Mouse (Mus musculus) cerebellum, adult 2 months (tissue): ENCODE data around the gene Plekha8. TPM values are rescaled to one million over a fixed set of nuclear protein-coding genes. Genes with fewer than 3 reads are reported as not detected.

Experiments
- DNase-seq, 2 experiments: peaks; one replicate each; pipeline ENCODE4 v3.0.0; 2021
- H3K27ac ChIP-seq: fragments of 200-500 bp; 2 replicates; pipeline ENCODE4 v1.5.1; 2012; ENCODE audit warnings: low read length, control low read depth, inconsistent platforms; ENCODE audit not compliant: insufficient read depth
- H3K27me3 ChIP-seq: fragments of 200-500 bp; 2 replicates; pipeline ENCODE4 v1.6.1; 2012; ENCODE audit warnings: inconsistent platforms, mild to moderate bottlenecking, low read length, moderate library complexity; ENCODE audit not compliant: control insufficient read depth, insufficient read depth
- H3K4me1 ChIP-seq: fragments of 200-500 bp; 2 replicates; pipeline ENCODE4 v1.6.1; 2011; ENCODE audit warnings: low read length; ENCODE audit not compliant: control insufficient read depth, insufficient read depth
- H3K4me3 ChIP-seq: fragments of 200-500 bp; replicated peaks from 2 replicates; pipeline ENCODE3; 2011; ENCODE audit warnings: mild to moderate bottlenecking, low read depth, low read length, control low read depth; ENCODE audit not compliant: insufficient read depth
- CTCF ChIP-seq: fragments of 200-500 bp; IDR thresholded peaks from 2 replicates; pipeline ENCODE4 v1.5.1; 2011; ENCODE audit warnings: low read depth, mild to moderate bottlenecking, control low read depth, low read length, moderate library complexity, borderline replicate concordance; ENCODE audit not compliant: insufficient read depth
- POLR2A ChIP-seq: fragments of 200-500 bp; IDR thresholded peaks from 2 replicates; pipeline ENCODE4 v1.6.1; 2011; ENCODE audit warnings: low read length, control low read depth, borderline replicate concordance; ENCODE audit not compliant: insufficient read depth
- WGBS: fragments of 180-500 bp; shearing (Covaris S2); methylation state at CpG from one replicate; pipeline ENCODE4 v1.1.7; 2018; 5-methylcytosine and 5-hydroxymethylcytosine counted together
- polyA plus RNA-seq: library from polyadenylated mRNA; depleted of rRNA; stranded (reverse); fragments of >200 nt; gene quantifications from 2 replicates; pipeline ENCODE4 v1.2.3, GENCODE M21; 2012

The Plekha8 gene
- polyA plus RNA-seq, 1 experiment, result 12.1 TPM

- 29% methylated on average over 7 of the region's 7 CpGs for WGBS
- H3K27me3 ChIP-seq, result no peaks in the 10 kb centered on the region; the same call in 1 of the 2 replicates
- DNase-seq, result peak; percentile 31 to 43
- no peak overlapping the region for H3K4me3 ChIP-seq
- H3K4me1 ChIP-seq, result no peaks in the 10 kb centered on the region
- H3K27ac ChIP-seq, result no peak overlapping the region
- no peak for TF ChIP-seq POLR2A
- peak; percentile 61; the same call in 1 of the 2 replicates for TF ChIP-seq CTCF
These were observed 34.8 kb downstream of the Plekha8 start for GRCm38 (mm10) chr6:54629734-54630133.

- Histone ChIP-seq H3K4me3 (no peak overlapping the region), H3K4me1 (no peaks in the 10 kb centered on the region), H3K27me3 (no peaks in the 10 kb centered on the region; the same call in 1 of the 2 replicates), H3K27ac (no peak overlapping the region)
- 46% methylated on average over 3 of the region's 3 CpGs for WGBS
- peak in 1 of 2 experiments; percentile 15 for DNase-seq
- no peak for TF ChIP-seq POLR2A
- TF ChIP-seq CTCF, result no peak; the same call in 1 of the 2 replicates
These were observed 36.6 kb downstream of the Plekha8 start for GRCm38 (mm10) chr6:54631462-54631861.

- TF ChIP-seq CTCF, result no peak
- TF ChIP-seq POLR2A, result no peak
- H3K27ac ChIP-seq, result no peak overlapping the region
- 94% methylated on average over 3 of the region's 3 CpGs for WGBS
- H3K4me1 ChIP-seq, result no peaks in the 10 kb centered on the region
- no peaks in the 10 kb centered on the region for H3K27me3 ChIP-seq
- no peak overlapping the region for H3K4me3 ChIP-seq
- no peak for DNase-seq
These were observed 45.0 kb downstream of the Plekha8 start for GRCm38 (mm10) chr6:54639877-54640276.

GRCm38 (mm10) chr6:54641953-54642352, 47.0 kb downstream of the Plekha8 start:
- no peaks in the 10 kb centered on the region for H3K27me3 ChIP-seq
- H3K27ac ChIP-seq, result no peak overlapping the region
- H3K4me3 ChIP-seq, result no peak overlapping the region
- no peak for DNase-seq
- TF ChIP-seq CTCF, result no peak
- no peak for TF ChIP-seq POLR2A
- no peaks in the 10 kb centered on the region for H3K4me1 ChIP-seq
- WGBS, result 68% methylated on average over 2 of the region's 2 CpGs

DNA sequence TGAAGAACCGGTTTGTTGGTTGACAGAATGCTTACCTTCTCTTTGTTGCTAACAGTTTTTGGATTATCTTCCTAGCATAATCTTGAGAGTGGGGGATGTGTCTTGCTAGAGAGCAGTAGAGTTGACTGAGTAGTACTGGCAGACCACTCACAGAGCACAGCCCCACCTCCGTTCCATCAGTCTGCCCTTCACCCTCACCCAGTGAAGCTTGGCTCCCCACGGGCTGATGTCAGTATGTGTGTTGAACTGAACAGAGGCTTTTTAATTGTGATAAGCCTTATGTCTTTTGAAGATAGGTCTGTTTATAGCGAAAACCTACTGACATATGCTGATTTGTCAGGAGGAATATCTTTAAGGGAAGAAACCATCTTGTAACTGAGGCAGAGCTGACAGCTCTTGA, 48.3 kb downstream of the Plekha8 start:
- DNase-seq, result no peak
- no peaks in the 10 kb centered on the region for H3K4me1 ChIP-seq
- H3K27me3 ChIP-seq, result no peaks in the 10 kb centered on the region
- no peak for TF ChIP-seq POLR2A
- TF ChIP-seq CTCF, result no peak
- WGBS, result 94% methylated on average over 4 of the region's 4 CpGs
- H3K27ac ChIP-seq, result no peak overlapping the region
- H3K4me3 ChIP-seq, result no peak overlapping the region

GRCm38 (mm10) chr6:54655471-54656095, 60.7 kb downstream of the Plekha8 start:
- no peak overlapping the region for H3K4me3 ChIP-seq
- WGBS, result 82% methylated on average over 11 of the region's 11 CpGs
- no peaks in the 10 kb centered on the region for H3K27me3 ChIP-seq
- TF ChIP-seq CTCF (no peak), POLR2A (no peak)
- H3K4me1 ChIP-seq, result no peaks in the 10 kb centered on the region
- no peak for DNase-seq
- no peak overlapping the region for H3K27ac ChIP-seq

GRCm38 (mm10) chr6:54657861-54658260, 63.0 kb downstream of the Plekha8 start:
- TF ChIP-seq POLR2A, result no peak
- TF ChIP-seq CTCF, result no peak
- 96% methylated on average over 6 of the region's 6 CpGs for WGBS
- Histone ChIP-seq H3K27ac (no peak overlapping the region), H3K4me1 (no peaks in the 10 kb centered on the region), H3K4me3 (no peak overlapping the region), H3K27me3 (no peaks in the 10 kb centered on the region)
- no peak for DNase-seq

DNA sequence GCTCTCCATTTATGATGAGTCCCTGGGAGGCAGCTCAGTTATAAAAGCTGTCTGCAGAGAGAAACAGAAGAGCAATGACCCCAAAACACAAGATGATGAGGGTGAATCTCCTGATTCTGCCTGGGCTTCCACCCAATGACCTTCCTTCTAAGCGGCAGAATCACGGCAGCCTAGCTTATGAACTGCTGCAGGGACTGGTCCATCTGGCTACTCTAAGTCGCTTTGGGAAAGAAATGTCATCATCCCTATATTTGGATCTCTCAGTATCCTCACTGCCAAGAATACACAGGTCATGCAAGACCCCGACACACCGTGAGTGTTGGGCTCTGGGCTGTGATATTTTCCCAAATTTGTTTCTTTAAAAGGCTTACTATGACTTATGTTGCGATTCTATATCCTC, 75.0 kb downstream of the Plekha8 start:
- Histone ChIP-seq H3K4me1 (peaks cover 6% of the 10 kb centered on the region), H3K4me3 (no peak overlapping the region), H3K27ac (no peak overlapping the region), H3K27me3 (no peaks in the 10 kb centered on the region)
- 24% methylated on average over 6 of the region's 6 CpGs for WGBS
- peak; percentile 22 to 50 for DNase-seq
- no peak for TF ChIP-seq POLR2A
- TF ChIP-seq CTCF, result no peak
